Mouse (Mus musculus): ENCODE data around the gene Zswim3. TPM values are rescaled to one million over a fixed set of nuclear protein-coding genes. Genes with fewer than 3 reads are reported as not detected.

The Zswim3 gene
- polyA plus RNA-seq, 1 experiment = 7.6 TPM

DNA sequence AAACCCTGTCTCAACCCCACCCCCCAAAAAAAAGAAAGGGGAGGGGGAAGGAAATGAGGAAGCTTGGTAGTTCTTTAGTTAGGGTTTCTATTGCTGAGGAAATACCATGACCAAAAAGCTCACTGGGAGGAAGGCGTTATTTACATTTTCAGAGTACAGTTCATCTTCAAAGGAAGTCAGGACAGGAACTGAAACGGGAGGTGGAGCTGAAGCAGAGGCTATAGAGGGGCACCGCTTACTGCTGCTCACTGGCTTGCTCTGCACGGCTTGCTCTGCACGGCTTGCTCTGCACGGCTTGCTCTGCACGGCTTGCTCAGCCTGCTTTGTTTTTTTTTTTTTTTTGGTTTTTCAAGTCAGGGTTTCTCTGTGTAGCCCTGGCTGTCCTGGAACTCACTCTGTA is 63.6 kb downstream of the Zswim3 start:
- Histone ChIP-seq H3K27ac (ENCODE audit: insufficient read depth, low read length) (no peak overlapping the region), H3K4me3 (ENCODE audit: insufficient read depth, low read length) (no peak overlapping the region), H3K4me1 (ENCODE audit: control insufficient read depth, insufficient read depth, low read length) (0 out of 2 replicates have a peak, but pooled peaks cover 2% of the 10 kb centered on the region)
- TF ChIP-seq POLR2A (IDR thresholded peaks at IDR 0.05; ENCODE audit: extremely low read depth, insufficient read depth, low read length) (no peak), CTCF (IDR thresholded peaks at IDR 0.05; ENCODE audit: extremely low read depth, insufficient read depth, low read length) (no peak)

Other genes starting within 250 kb of the Zswim3 start
- 0.49 and 1.3 TPM in 2 replicates for gene Wfdc2, start 242.7 kb upstream of the Zswim3 start, polyA plus RNA-seq (2012; rRNA removed)
- gene Spint3, start 231.6 kb upstream of the Zswim3 start, polyA plus RNA-seq (2012; rRNA removed) = not detected in 2 replicates
- gene Wfdc6a, start 219.7 kb upstream of the Zswim3 start, polyA plus RNA-seq (2012; rRNA removed) = not detected in 2 replicates
- not detected in 2 replicates for gene Eppin, start 211.5 kb upstream of the Zswim3 start, polyA plus RNA-seq (2012; rRNA removed)
- not detected in 2 replicates for gene Wfdc6b, start 191.6 kb upstream of the Zswim3 start, polyA plus RNA-seq (2012; rRNA removed)
- gene Wfdc8, start 191.5 kb upstream of the Zswim3 start, polyA plus RNA-seq (2012; rRNA removed) = not detected in 2 replicates
- gene Wfdc16, start 166.3 kb upstream of the Zswim3 start, polyA plus RNA-seq (2012; rRNA removed) = not detected in 2 replicates
- not detected in 2 replicates for gene Wfdc10, start 149.1 kb upstream of the Zswim3 start, polyA plus RNA-seq (2012; rRNA removed)
- gene Wfdc9, start 148.5 kb upstream of the Zswim3 start, polyA plus RNA-seq (2012; rRNA removed) = not detected in 2 replicates
- gene Wfdc11, start 131.0 kb upstream of the Zswim3 start, polyA plus RNA-seq (2012; rRNA removed) = not detected in 2 replicates
- gene Wfdc13, start 120.0 kb upstream of the Zswim3 start, polyA plus RNA-seq (2012; rRNA removed) = not detected in 2 replicates
- not detected in 2 replicates for gene Spint4, start 106.6 kb upstream of the Zswim3 start, polyA plus RNA-seq (2012; rRNA removed)
- gene Spint5, start 89.8 kb upstream of the Zswim3 start, polyA plus RNA-seq (2012; rRNA removed) = not detected in 2 replicates
- 2.4 and 2.6 TPM in 2 replicates for gene Wfdc3, start 59.2 kb upstream of the Zswim3 start, polyA plus RNA-seq (2012; rRNA removed)
- gene Dnttip1, start 59.1 kb upstream of the Zswim3 start, polyA plus RNA-seq (2012; rRNA removed) = 35.5 and 36.4 TPM in 2 replicates
- gene Ube2c, start 35.2 kb upstream of the Zswim3 start, polyA plus RNA-seq (2012; rRNA removed) = 1.4 and 3.0 TPM in 2 replicates
- gene Tnnc2, start 25.1 kb upstream of the Zswim3 start, polyA plus RNA-seq (2012; rRNA removed) = 1.3 and 1.6 TPM in 2 replicates
- gene Snx21, start 19.3 kb upstream of the Zswim3 start, polyA plus RNA-seq (2012; rRNA removed) = 55.7 and 64.2 TPM in 2 replicates
- 29.8 and 30.3 TPM in 2 replicates for gene Acot8, start 216 bp upstream of the Zswim3 start, polyA plus RNA-seq (2012; rRNA removed)
- gene Zswim1, start 17.6 kb downstream of the Zswim3 start, polyA plus RNA-seq (2012; rRNA removed) = 17.0 and 17.3 TPM in 2 replicates
- gene Spata25, start 23.4 kb downstream of the Zswim3 start, polyA plus RNA-seq (2012; rRNA removed) = 0.23 and 0.66 TPM in 2 replicates
- 200 and 204 TPM in 2 replicates for gene Ctsa, start 27.8 kb downstream of the Zswim3 start, polyA plus RNA-seq (2012; rRNA removed)
- 5.0 and 5.2 TPM in 2 replicates for gene Neurl2, start 28.4 kb downstream of the Zswim3 start, polyA plus RNA-seq (2012; rRNA removed)
- gene Pltp, start 52.6 kb downstream of the Zswim3 start, polyA plus RNA-seq (2012; rRNA removed) = 172 and 186 TPM in 2 replicates
- gene Pcif1, start 74.2 kb downstream of the Zswim3 start, polyA plus RNA-seq (2012; rRNA removed) = 39.1 and 41.7 TPM in 2 replicates
- gene Zfp335, start 106.7 kb downstream of the Zswim3 start, polyA plus RNA-seq (2012; rRNA removed) = 29.1 and 30.2 TPM in 2 replicates
- 1.1 and 1.5 TPM in 2 replicates for gene Mmp9, start 135.7 kb downstream of the Zswim3 start, polyA plus RNA-seq (2012; rRNA removed)
- 396 and 421 TPM in 2 replicates for gene Slc12a5, start 155.7 kb downstream of the Zswim3 start, polyA plus RNA-seq (2012; rRNA removed)
- gene Ncoa5, start 229.8 kb downstream of the Zswim3 start, polyA plus RNA-seq (2012; rRNA removed) = 48.0 and 53.1 TPM in 2 replicates

Measured in cortical plate, adult 2 months (tissue).